Mouse (Mus musculus): Measurements from ENCODE around the gene Bricd5.

Bricd5 gene

DNA sequence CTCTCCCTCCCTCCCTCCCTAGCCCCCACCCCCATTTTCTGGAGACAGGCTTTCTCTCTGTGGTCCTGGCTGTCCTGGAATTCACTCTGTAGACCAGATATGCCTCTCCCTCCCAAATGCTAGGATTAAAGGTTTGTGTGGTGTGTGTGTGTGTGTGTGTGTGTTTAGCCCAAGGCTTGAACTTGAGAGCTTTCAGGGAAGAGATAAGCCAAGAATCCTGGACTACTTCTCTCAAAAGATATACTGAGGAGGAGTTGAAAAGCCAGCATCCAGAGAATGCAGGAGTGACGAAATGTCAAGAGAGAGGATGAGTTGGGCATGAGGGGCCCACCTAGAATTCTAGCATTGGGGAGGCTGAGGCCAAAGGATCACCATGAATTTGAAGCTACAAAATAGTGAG is 10.8 kb upstream of the Bricd5 start:
- no peak for DNase-seq (ENCODE audit: low spot score in 2 of 2)

DNA sequence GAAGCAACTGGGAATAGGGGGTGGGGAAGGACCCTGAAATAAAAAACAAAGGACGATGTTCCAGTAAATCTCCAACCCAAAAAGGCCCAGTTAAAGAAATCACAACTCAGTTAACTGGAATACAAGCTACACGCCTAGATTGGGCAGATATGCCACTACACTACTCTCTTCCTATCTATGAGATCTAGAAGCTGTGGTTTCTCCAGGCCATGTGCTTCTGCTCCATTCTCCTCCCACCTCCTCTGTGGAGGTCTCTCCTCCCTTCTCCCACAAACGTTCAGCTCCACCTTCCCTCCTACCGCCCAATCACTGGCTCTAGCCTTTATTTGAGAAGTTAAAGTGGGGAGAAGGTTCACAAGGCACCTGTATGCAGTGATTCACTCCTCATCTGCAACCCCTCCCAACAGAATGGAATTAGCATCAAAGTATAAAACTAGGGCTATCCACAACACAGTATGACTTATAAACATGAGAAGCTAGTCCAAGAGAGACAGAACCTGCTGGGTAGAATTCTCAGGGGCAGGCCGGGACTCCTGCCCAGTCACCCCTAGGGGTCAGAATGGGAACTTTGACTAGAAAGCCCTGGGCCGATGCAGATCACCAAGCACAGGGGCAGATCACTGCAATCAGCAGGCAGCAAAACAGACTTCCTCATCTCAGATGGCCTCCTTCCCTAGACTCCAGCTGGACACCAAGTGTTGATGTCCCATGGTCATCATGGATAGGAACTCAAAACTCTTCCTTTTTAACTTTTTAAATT is 10.1 kb upstream of the Bricd5 start:
- DNase-seq (ENCODE audit: low spot score in 2 of 2), result no peak

DNA sequence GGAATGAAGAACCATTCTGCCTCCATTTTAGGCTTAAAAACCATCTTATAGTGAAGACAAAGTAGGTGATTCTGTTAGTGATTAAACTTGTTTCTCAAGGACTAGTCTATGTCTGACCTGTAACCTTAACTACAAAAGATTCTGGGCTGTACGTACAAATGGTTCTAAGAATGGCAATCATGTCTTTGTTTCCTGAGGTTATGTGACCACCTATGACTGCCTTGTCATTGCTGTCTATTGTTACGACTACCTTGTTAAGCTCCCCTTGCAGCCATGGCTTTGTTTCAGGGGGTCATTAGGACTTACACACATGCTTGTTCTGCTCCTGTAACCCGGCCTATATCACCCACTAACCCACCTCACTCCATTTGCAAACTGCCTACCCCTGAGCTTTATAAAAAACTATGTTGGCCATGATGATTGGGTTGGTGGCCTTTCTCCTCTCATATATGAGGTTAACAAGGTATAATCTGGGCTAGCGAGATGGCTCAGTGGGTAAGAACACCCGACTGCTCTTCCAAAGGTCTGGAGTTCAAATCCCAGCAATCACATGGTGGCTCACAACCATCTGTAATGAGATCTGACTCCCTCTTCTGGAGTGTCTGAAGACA is 4.9 kb upstream of the Bricd5 start:
- no peak for DNase-seq (ENCODE audit: low spot score in 2 of 2)

DNA sequence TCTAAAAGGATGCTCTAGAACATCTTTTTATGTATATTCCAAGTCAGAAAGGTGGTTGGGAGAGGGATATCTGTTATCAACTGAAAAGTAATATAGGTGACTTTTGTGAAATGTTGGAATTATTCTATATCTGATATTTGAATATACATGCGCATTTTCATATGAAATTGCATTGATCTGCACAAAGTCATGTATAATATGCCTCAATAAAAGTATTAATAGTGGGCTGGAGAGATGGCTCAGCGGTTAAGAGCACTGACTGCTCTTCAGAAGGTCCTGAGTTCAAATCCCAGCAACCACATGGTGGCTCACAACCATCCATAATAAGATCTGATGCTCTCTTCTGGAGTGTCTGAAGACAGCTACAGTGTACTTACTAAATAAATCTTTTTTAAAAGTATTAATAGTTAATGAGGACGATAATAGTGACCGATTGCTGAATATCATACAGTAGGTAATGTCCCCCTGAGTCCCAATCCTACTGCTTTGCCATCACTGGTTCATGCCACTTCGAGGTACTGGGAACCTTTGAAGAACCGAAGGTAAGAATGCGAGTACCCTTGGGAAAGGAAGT is 4.3 kb upstream of the Bricd5 start:
- no peak for DNase-seq (ENCODE audit: low spot score in 2 of 2)

DNA sequence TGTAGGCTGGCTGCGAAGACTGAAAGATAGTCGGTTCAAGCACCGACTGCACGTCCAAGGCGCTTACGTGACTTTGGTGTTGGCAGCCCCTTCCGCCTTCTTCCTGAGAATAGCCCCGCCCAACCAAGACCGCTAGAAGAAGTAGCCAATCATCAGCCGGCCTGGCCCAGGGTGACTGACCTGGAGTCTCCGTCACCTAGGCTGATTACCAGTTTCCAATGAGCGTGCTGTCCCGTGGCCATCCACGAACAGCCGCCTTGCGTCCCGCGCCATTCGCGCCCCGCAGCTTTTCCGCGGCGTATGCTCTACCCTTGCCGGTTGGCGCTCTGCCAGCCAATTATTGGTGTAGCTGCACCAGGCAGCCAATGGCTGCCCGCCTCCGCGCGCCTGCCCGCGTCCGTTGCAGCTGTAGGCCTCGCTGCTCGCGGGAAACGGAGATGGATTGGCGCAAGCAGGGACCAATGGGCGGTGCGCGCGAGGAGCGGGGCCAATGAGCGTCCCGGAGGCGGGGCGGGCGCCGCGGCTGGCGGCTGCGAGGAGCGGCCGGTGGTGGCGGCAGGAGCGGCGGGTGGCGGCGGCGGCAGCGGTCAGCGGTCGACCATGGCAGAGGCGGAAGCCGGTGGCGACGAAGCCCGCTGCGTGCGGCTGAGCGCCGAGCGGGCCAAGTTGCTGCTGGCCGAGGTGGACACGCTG is 3.6 kb upstream of the Bricd5 start, which contains the start of the genes E4f1 and Pgp:
E4f1 (minus strand) TSS at position 404 of the 693 bp plus-strand sequence.
Pgp (plus strand) TSS at position 483 of the 693 bp plus-strand sequence.
- DNase-seq (ENCODE audit: low spot score in 2 of 2), result peak; percentile 99

GRCm38 (mm10) chr17:24470701-24471527 is 2.8 kb upstream of the Bricd5 start:
- peak in 1 of 2 experiments; percentile 44 for DNase-seq (ENCODE audit: low spot score in 2 of 2)

DNA sequence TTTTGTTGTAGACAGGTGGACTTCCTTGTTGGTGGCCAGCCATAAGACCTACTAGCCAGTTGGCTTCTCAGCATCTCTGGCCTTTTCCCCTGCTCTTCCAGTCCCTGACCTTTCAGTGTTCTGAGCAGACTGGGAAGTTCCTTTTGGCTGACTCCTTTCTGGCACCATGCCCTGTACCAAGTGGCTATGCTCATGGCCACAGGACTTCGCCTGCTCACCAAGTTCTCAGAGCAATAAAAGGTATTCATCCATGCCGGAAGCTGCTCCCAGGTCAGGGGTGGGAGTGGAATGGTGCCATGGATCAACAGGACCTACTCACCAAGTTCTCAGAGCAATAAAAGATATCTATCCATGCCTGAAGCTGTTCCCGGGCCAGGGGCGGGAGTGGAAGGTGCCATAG is 1.2 kb upstream of the Bricd5 start:
- DNase-seq (ENCODE audit: low spot score in 2 of 2), result no peak

GRCm38 (mm10) chr17:24474557-24474956 is 873 bp downstream of the Bricd5 start:
- peak in 1 of 2 experiments; percentile 28 for DNase-seq (ENCODE audit: low spot score in 2 of 2)

DNA sequence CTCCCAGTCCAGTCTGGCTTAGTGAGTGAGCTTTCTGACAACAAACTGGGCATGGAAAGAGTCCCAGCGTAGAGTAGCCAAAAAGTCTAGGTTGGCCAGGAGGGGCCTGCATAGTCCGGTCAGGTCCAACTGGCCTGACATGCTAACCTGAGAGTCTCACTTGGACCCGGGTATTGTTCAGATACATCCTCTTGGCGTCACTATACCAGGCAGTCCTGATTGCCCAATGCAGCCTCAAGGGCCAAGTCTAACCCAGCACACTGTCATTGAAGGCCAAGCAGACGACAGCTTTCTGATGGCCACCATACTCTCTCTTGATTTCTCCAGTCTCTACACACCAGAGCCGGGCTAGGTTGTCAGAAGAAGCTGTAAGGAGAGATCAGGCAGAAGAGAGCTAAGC is 1.9 kb downstream of the Bricd5 start:
- no peak for DNase-seq (ENCODE audit: low spot score in 2 of 2)

DNA sequence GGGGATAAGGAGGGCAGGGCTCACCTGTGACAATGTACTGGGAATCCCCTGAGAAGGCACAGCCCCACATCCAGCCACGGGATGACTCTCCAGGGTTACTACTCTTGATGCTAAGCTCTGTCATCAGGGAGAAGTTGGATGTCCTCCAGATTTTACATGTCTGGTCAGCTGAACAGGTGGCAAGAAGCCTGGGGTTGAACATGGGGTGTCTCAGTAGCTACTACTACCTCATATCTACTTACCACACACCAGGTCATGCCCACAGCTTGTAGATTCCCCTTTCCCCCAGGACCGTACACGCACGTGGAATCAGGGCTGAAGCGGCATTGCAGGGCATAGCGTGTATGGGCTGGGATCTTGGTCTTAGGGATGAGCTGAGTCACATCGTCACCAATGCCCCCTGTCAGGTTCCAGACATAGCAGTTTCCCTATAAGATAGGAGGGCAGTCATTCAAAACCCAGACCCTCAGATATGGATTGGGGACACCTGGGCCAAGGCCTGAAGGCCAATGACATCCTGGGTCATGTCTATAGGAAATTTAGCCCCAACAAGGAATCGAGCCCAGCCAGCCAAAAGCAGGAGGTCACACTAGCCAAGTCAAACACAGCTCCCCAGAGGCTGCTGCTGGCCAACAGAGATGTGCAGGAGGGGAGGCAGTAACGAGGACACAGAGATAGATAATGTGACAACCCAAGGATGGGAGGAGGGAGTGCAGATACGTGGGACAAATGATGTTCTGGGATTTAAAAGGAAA is 2.5 kb downstream of the Bricd5 start:
- DNase-seq (ENCODE audit: low spot score in 2 of 2), result no peak

DNA sequence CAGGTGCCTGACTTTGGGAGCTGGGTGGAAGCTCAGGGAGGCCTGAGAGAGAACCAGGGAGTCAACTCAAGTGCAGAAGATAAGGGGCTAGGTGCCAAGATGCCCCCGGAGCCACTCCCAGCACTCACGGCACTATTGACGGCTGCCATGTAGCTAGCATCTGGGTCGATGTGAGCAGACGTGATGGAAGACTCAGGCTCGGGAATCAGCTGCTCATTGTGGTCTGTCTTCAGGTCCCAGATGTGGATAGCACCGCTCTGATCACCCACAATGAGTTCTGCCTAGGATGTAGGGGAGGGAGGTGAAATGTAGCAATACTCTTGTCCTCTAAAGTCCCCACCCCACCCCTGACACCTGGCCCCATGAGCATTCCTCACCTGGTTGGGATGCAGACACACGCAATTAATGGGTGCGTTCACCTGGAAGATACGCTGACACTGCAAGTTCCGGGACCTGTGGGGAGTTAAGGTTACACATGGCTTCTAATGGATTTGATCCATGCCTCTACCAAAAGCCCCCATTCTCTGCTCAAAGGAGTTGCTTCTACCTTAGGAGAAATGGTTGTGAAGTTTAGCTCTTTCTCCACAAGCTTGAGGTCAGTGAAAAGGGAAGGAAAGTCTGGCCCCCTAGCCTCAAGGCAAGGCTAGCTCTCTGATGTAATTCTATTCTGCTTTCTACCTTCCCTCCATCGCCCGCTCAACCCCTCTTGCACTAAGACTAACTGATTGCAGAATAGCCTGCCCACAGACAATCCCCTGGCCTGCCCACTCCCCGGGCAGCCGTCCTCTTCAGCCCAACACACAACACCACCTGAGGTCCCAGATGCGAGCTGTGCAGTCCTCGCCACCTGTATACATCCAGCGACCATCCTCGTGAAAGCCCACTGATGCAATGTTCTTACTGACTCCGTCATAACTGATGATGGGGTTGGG is 3.6 kb downstream of the Bricd5 start:
- DNase-seq (ENCODE audit: low spot score in 2 of 2), result no peak

GRCm38 (mm10) chr17:24477985-24478600 is 4.4 kb downstream of the Bricd5 start:
- DNase-seq (ENCODE audit: low spot score in 2 of 2), result no peak

DNA sequence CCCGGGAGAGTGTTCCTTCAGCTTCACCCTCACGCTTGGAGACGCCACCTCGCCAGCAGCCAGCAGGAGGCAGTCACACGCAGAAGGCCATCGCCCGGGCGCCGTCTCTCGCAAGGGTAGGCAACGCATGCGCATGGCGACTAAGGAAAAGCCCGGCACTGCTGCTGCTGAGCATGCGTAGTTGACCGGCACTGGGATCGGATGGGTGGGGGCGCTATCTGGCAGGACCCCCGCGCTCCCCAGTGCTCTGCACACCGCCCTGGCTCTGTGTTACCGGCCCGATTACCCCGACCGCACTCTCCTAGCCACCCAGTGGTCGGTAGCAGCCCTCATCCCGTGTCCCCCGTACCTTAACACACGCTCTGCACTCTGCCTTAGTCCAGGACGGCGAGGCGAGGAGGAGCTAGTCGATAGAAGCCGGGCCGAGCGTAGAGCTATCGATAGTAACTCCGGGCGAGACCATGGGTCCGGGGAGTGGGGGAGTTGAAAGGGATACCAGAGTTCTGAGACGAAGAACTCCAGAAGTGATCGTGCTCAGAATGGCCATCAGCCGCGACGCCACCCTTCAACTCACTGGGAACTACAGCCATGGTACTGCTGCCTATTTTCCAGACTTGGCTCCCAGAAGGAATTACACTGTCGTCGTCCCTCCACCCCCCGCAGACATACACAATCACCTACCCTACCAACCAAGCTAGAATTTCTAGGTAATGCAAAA is 5.1 kb downstream of the Bricd5 start, which contains the start of gene Mlst8:
Mlst8 (minus strand) TSS at position 416 of the 718 bp plus-strand sequence.
- peak; percentile 97 for DNase-seq (ENCODE audit: low spot score in 2 of 2)

- DNase-seq (ENCODE audit: low spot score in 2 of 2), result no peak
These were observed 5.7 kb downstream of the Bricd5 start for GRCm38 (mm10) chr17:24479431-24479830.

GRCm38 (mm10) chr17:24480201-24480826 is 6.6 kb downstream of the Bricd5 start:
- DNase-seq (ENCODE audit: low spot score in 2 of 2), result no peak

- no peak for DNase-seq (ENCODE audit: low spot score in 2 of 2)
These were observed 7.5 kb downstream of the Bricd5 start for GRCm38 (mm10) chr17:24481027-24481815.

DNA sequence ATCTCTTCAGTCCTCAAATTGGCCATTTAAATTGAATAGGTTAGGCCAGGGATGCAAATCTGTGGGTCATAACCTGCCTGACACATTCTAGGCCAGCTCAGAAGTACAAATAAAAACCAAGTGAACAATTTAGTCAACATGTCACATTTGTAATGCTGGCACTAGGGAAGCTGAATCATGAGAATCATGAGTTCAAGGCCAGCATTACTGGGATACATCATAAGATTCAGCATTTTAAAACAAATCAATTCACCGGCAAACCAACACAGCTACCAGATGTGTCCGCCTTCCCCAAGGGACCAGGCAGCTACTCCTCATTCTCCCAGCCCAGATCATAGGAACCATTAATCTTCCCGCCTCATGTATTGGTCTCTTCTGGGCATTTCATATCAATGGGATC is 9.8 kb downstream of the Bricd5 start:
- DNase-seq (ENCODE audit: low spot score in 2 of 2), result no peak
